Mouse (Mus musculus): Measurements from ENCODE around the gene Rdh11. TPM values are rescaled to one million over a fixed set of nuclear protein-coding genes. Genes with fewer than 3 reads are reported as not detected.
A peak's percentile ranks its signal among the peaks of the same experiment; 100 is the strongest.
"Not testable (repeated sequence)": the region's sequence is repeated elsewhere in the genome, so short reads cannot be mapped to it uniquely, and the experiment has no call there.

Rdh11 gene
- 1 to 10 TPM in 25 of 26 experiments, under 1 TPM in 1; 0.96 to 8.4 (median 4.4) TPM for total RNA-seq (2018; cell fraction: chromatin; rRNA removed)
- 10 to 100 TPM; 12.2 to 22.8 (median 18.1) TPM for total RNA-seq (2018; cell fraction: cytosol; rRNA removed)
- total RNA-seq (2018; cell fraction: nucleus; rRNA removed) = 10 to 100 TPM in 24 of 26 experiments, 1 to 10 TPM in 2; 6.3 to 26.2 (median 15.8) TPM
- polyA plus RNA-seq (2018) = 15.3 to 17.6 TPM (median 16.1 TPM) in 3 replicates

GRCm38 (mm10) chr12:79192193-79192592, at the start of gene Rdh11:
Gene Rdh11, minus strand, starts transcription at chr12:79192293.
- Histone ChIP-seq H3K36me3 (ENCODE audit: inconsistent target) (peaks cover 13% of the 10 kb centered on the region; the same call in 1 of the 2 replicates), H3K4me3 (ENCODE audit: inconsistent target) (peak within 1 kb of the TSS; percentile 69), H3K79me2 (ENCODE audit: inconsistent target) (peaks cover 26% of the 10 kb centered on the region), H3K27ac (peak within 1 kb of the TSS; percentile 41)
- 74% methylated on average over 6 of the region's 6 CpGs for WGBS (ENCODE audit: missing documents)

- 65% methylated on average over 11 of the region's 11 CpGs for WGBS (ENCODE audit: missing documents)
- peaks cover 84% of the 10 kb centered on the region for H3K36me3 ChIP-seq (ENCODE audit: inconsistent target)
- H3K79me2 ChIP-seq (ENCODE audit: inconsistent target) = no peaks in the 10 kb centered on the region
- H3K27ac ChIP-seq = no peak overlapping the region
- H3K4me3 ChIP-seq (ENCODE audit: inconsistent target) = no peak overlapping the region
Measured at GRCm38 (mm10) chr12:79235485-79236080, 43.5 kb upstream of the Rdh11 start.

- no peaks in the 10 kb centered on the region for H3K36me3 ChIP-seq (ENCODE audit: inconsistent target)
- WGBS (ENCODE audit: missing documents) = 85% methylated on average over 5 of the region's 5 CpGs
- H3K79me2 ChIP-seq (ENCODE audit: inconsistent target) = no peaks in the 10 kb centered on the region
Measured at GRCm38 (mm10) chr12:79217511-79217910, 25.4 kb upstream of the Rdh11 start.

GRCm38 (mm10) chr12:79211447-79211846, 19.4 kb upstream of the Rdh11 start:
- Histone ChIP-seq H3K4me3 (ENCODE audit: inconsistent target) (no peak overlapping the region), H3K27ac (no peak overlapping the region), H3K36me3 (ENCODE audit: inconsistent target) (no peaks in the 10 kb centered on the region), H3K79me2 (ENCODE audit: inconsistent target) (no peaks in the 10 kb centered on the region)
- 96% methylated on average over 8 of the region's 8 CpGs for WGBS (ENCODE audit: missing documents)

More at GRCm38 (mm10) chr12:79217511-79217910, 25.4 kb upstream of the Rdh11 start:
- Histone ChIP-seq H3K4me3 (ENCODE audit: inconsistent target) (no peak overlapping the region), H3K27ac (no peak overlapping the region)

- Histone ChIP-seq H3K27ac (no peak within 1 kb of the TSS), H3K79me2 (ENCODE audit: inconsistent target) (no peaks in the 10 kb centered on the region), H3K36me3 (ENCODE audit: inconsistent target) (no peaks in the 10 kb centered on the region), H3K4me3 (ENCODE audit: inconsistent target) (peak within 1 kb of the TSS; percentile 16)
- 2% methylated on average over 13 of the region's 13 CpGs for WGBS (ENCODE audit: missing documents)
Measured at GRCm38 (mm10) chr12:79208703-79209464, 16.8 kb upstream of the Rdh11 start, which contains the start of gene Rdh12. Gene Rdh12, plus strand, starts transcription at chr12:79208914.

- 18% methylated on average over 3 of the region's 3 CpGs for WGBS (ENCODE audit: missing documents)
- Histone ChIP-seq H3K27ac (no peak overlapping the region), H3K36me3 (ENCODE audit: inconsistent target) (no peaks in the 10 kb centered on the region), H3K79me2 (ENCODE audit: inconsistent target) (no peaks in the 10 kb centered on the region), H3K4me3 (ENCODE audit: inconsistent target) (no peak overlapping the region)
Measured at GRCm38 (mm10) chr12:79201882-79202281, 9.8 kb upstream of the Rdh11 start.

- Histone ChIP-seq H3K4me3 (ENCODE audit: inconsistent target) (no peak overlapping the region), H3K36me3 (ENCODE audit: inconsistent target) (no peaks in the 10 kb centered on the region), H3K79me2 (ENCODE audit: inconsistent target) (no peaks in the 10 kb centered on the region), H3K27ac (no peak overlapping the region)
- 85% methylated on average over 5 of the region's 5 CpGs for WGBS (ENCODE audit: missing documents)
Measured at GRCm38 (mm10) chr12:79197105-79197504, 5.0 kb upstream of the Rdh11 start.

- H3K4me3 ChIP-seq (ENCODE audit: inconsistent target) = no peak overlapping the region
- H3K79me2 ChIP-seq (ENCODE audit: inconsistent target) = peaks cover 26% of the 10 kb centered on the region
- no peak overlapping the region for H3K27ac ChIP-seq
- 1% methylated on average over 3 of the region's 3 CpGs for WGBS (ENCODE audit: missing documents)
- H3K36me3 ChIP-seq (ENCODE audit: inconsistent target) = peaks cover under 1% of the 10 kb centered on the region; the same call in 1 of the 2 replicates
Measured at GRCm38 (mm10) chr12:79193441-79193840, 1.3 kb upstream of the Rdh11 start.

- Histone ChIP-seq H3K4me3 (ENCODE audit: inconsistent target) (peak overlapping the region; percentile 69), H3K36me3 (ENCODE audit: inconsistent target) (peaks cover 18% of the 10 kb centered on the region), H3K79me2 (ENCODE audit: inconsistent target) (peaks cover 26% of the 10 kb centered on the region), H3K27ac (peak overlapping the region; percentile 41)
- 8% methylated on average over 14 of the region's 14 CpGs for WGBS (ENCODE audit: missing documents)
Measured at GRCm38 (mm10) chr12:79191701-79192100, 392 bp downstream of the Rdh11 start.

- peak overlapping the region; percentile 41 for H3K27ac ChIP-seq
- 2% methylated on average over 18 of the region's 18 CpGs for WGBS (ENCODE audit: missing documents)
- peaks cover 24% of the 10 kb centered on the region for H3K36me3 ChIP-seq (ENCODE audit: inconsistent target)
- peak overlapping the region; percentile 69 for H3K4me3 ChIP-seq (ENCODE audit: inconsistent target)
- peaks cover 26% of the 10 kb centered on the region for H3K79me2 ChIP-seq (ENCODE audit: inconsistent target)
Measured at GRCm38 (mm10) chr12:79190931-79191673, 991 bp downstream of the Rdh11 start.

- not testable (repeated sequence) for H3K27ac ChIP-seq; H3K4me3 ChIP-seq (ENCODE audit: inconsistent target)
- 93% methylated on average over 4 of the region's 6 CpGs for WGBS (ENCODE audit: missing documents)
- Histone ChIP-seq H3K79me2 (ENCODE audit: inconsistent target) (peaks cover 14% of the 10 kb centered on the region), H3K36me3 (ENCODE audit: inconsistent target) (peaks cover 43% of the 10 kb centered on the region)
Measured at GRCm38 (mm10) chr12:79185160-79185559, 6.9 kb downstream of the Rdh11 start.

- WGBS (ENCODE audit: missing documents) = 91% methylated on average over 5 of the region's 5 CpGs
- Histone ChIP-seq H3K4me3 (ENCODE audit: inconsistent target) (no peak overlapping the region), H3K79me2 (ENCODE audit: inconsistent target) (peaks cover 11% of the 10 kb centered on the region), H3K36me3 (ENCODE audit: inconsistent target) (no peaks in the 10 kb centered on the region), H3K27ac (no peak overlapping the region)
Measured at GRCm38 (mm10) chr12:79175998-79176397, 16.1 kb downstream of the Rdh11 start.

- Histone ChIP-seq H3K27ac (no peak overlapping the region), H3K36me3 (ENCODE audit: inconsistent target) (no peaks in the 10 kb centered on the region)
Measured at GRCm38 (mm10) chr12:79173721-79174120, 18.4 kb downstream of the Rdh11 start.

More at GRCm38 (mm10) chr12:79173721-79174120, 18.4 kb downstream of the Rdh11 start:
- no peak overlapping the region for H3K4me3 ChIP-seq (ENCODE audit: inconsistent target)
- peaks cover 34% of the 10 kb centered on the region for H3K79me2 ChIP-seq (ENCODE audit: inconsistent target)
- 97% methylated on average over 5 of the region's 5 CpGs for whole genome bisulfite sequencing (ENCODE audit: missing documents)

Data from macrophage (primary cell).